Mouse (Mus musculus): ENCODE results near the gene Mrpl14. TPM values are rescaled to one million over a fixed set of nuclear protein-coding genes. Genes with fewer than 3 reads are reported as not detected.

Gene Mrpl14
- polyA plus RNA-seq, 1 experiment from 2014 or later = 110 TPM

- H3K4me2 ChIP-seq (ENCODE audit: low read length) = no peak overlapping the region
- H3K36me3 ChIP-seq (ENCODE audit: control insufficient read depth, insufficient read depth, low read length) = 0 out of 2 replicates have a peak, but pooled peaks cover 7% of the 10 kb centered on the region
- WGBS = 85% methylated on average over 5 of the region's 5 CpGs
- peaks cover 7% of the 10 kb centered on the region for H3K4me1 ChIP-seq (ENCODE audit: control insufficient read depth, insufficient read depth, low read length)
- ATAC-seq (ENCODE audit: low FRiP score, low TSS enrichment) (no peak), DNase-seq (no peak)
- no peak overlapping the region for H3K27ac ChIP-seq (replicated peaks; ENCODE audit: low read depth, low read length)
- no peaks in the 10 kb centered on the region for H3K9me3 ChIP-seq (ENCODE audit: control insufficient read depth, low read length)
- H3K27me3 ChIP-seq (ENCODE audit: control insufficient read depth, insufficient read depth, low read length) = no peaks in the 10 kb centered on the region
- H3K4me3 ChIP-seq (replicated peaks; ENCODE audit: low read depth, low read length) = no peak overlapping the region
- H3K9ac ChIP-seq (replicated peaks; ENCODE audit: low read length) = no peak overlapping the region
Measured at GRCm38 (mm10) chr17:45692159-45692558, 6.0 kb downstream of the Mrpl14 start.

DNA sequence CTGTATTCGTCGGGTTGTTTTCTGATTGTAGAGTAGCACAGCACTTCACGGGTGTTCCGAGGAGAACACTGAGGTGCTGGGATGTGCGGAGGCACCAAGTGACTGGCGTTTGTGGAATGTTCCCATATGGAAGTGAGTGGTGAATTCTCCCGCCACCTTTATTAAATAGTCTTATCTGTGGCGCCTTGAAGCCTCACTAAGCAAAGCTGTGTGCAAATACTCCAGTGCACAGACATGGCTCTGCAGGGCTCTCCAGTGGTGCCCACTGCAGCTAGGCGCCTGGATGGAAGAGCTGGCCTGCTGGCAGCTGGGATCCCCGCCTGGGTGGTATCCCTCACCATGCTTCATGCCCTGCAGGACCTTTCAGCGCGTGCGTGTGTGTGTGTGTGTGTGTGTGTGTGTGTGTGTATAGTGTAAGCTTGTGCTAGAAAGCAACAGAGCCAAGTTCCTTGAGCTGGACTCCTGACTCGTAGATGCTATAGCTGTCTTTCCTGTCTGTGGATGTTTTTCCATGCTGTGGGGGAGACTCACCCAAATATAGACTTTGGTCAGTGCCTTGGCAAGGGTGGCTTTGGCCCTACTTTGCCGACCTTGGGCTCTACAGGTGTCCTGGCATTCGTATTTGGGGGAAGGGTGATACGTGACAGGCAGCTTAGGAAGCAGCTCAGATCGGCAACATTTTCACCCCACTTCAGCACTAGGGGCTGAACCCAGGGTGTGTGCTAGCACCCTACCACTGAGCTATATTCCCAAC is 7.9 kb downstream of the Mrpl14 start:
- ATAC-seq (ENCODE audit: low FRiP score, low TSS enrichment) = no peak
- DNase-seq = no peak
- H3K9ac ChIP-seq (replicated peaks; ENCODE audit: low read length) = no peak overlapping the region

GRCm38 (mm10) chr17:45695227-45696120 is 9.4 kb downstream of the Mrpl14 start:
- WGBS = 81% methylated on average over 23 of the region's 23 CpGs
- no peaks in the 10 kb centered on the region for H3K9me3 ChIP-seq (ENCODE audit: control insufficient read depth, low read length)
- peaks cover 4% of the 10 kb centered on the region; the same call in 1 of the 2 replicates for H3K4me1 ChIP-seq (ENCODE audit: control insufficient read depth, insufficient read depth, low read length)
- no peak overlapping the region for H3K4me2 ChIP-seq (ENCODE audit: low read length)
- H3K9ac ChIP-seq (replicated peaks; ENCODE audit: low read length) = no peak overlapping the region
- DNase-seq = no peak
- no peaks in the 10 kb centered on the region for H3K27me3 ChIP-seq (ENCODE audit: control insufficient read depth, insufficient read depth, low read length)
- H3K27ac ChIP-seq (replicated peaks; ENCODE audit: low read depth, low read length) = no peak overlapping the region
- H3K36me3 ChIP-seq (ENCODE audit: control insufficient read depth, insufficient read depth, low read length) = peaks cover 20% of the 10 kb centered on the region
- H3K4me3 ChIP-seq (replicated peaks; ENCODE audit: low read depth, low read length) = no peak overlapping the region
- ATAC-seq (ENCODE audit: low FRiP score, low TSS enrichment) = no peak

More for the DNA sequence above, 7.9 kb downstream of the Mrpl14 start:
- Histone ChIP-seq H3K27me3 (ENCODE audit: control insufficient read depth, insufficient read depth, low read length) (no peaks in the 10 kb centered on the region), H3K4me2 (ENCODE audit: low read length) (no peak overlapping the region), H3K36me3 (ENCODE audit: control insufficient read depth, insufficient read depth, low read length) (peaks cover 19% of the 10 kb centered on the region), H3K9me3 (ENCODE audit: control insufficient read depth, low read length) (no peaks in the 10 kb centered on the region), H3K4me3 (replicated peaks; ENCODE audit: low read depth, low read length) (no peak overlapping the region), H3K4me1 (ENCODE audit: control insufficient read depth, insufficient read depth, low read length) (no peaks in the 10 kb centered on the region), H3K27ac (replicated peaks; ENCODE audit: low read depth, low read length) (no peak overlapping the region)
- 82% methylated on average over 18 of the region's 18 CpGs for WGBS

- Histone ChIP-seq H3K36me3 (ENCODE audit: control insufficient read depth, insufficient read depth, low read length) (peaks cover 20% of the 10 kb centered on the region), H3K4me2 (ENCODE audit: low read length) (no peak overlapping the region), H3K27me3 (ENCODE audit: control insufficient read depth, insufficient read depth, low read length) (no peaks in the 10 kb centered on the region), H3K9me3 (ENCODE audit: control insufficient read depth, low read length) (no peaks in the 10 kb centered on the region), H3K4me3 (replicated peaks; ENCODE audit: low read depth, low read length) (no peak overlapping the region), H3K27ac (replicated peaks; ENCODE audit: low read depth, low read length) (no peak overlapping the region), H3K9ac (replicated peaks; ENCODE audit: low read length) (no peak overlapping the region), H3K4me1 (ENCODE audit: control insufficient read depth, insufficient read depth, low read length) (peaks cover 7% of the 10 kb centered on the region; the same call in 1 of the 2 replicates)
- no peak for DNase-seq
- ATAC-seq (ENCODE audit: low FRiP score, low TSS enrichment) = no peak
- 90% methylated on average over 9 of the region's 9 CpGs for WGBS
Measured at GRCm38 (mm10) chr17:45696981-45697380, 10.9 kb downstream of the Mrpl14 start.

- 90% methylated on average over 6 of the region's 6 CpGs for WGBS
- DNase-seq = no peak
- H3K4me3 ChIP-seq (replicated peaks; ENCODE audit: low read depth, low read length) = no peak overlapping the region
- H3K4me1 ChIP-seq (ENCODE audit: control insufficient read depth, insufficient read depth, low read length) = peaks cover 7% of the 10 kb centered on the region; the same call in 1 of the 2 replicates
- no peak overlapping the region for H3K9ac ChIP-seq (replicated peaks; ENCODE audit: low read length)
- H3K4me2 ChIP-seq (ENCODE audit: low read length) = no peak overlapping the region
- no peak for ATAC-seq (ENCODE audit: low FRiP score, low TSS enrichment)
- H3K27ac ChIP-seq (replicated peaks; ENCODE audit: low read depth, low read length) = no peak overlapping the region
- no peaks in the 10 kb centered on the region for H3K9me3 ChIP-seq (ENCODE audit: control insufficient read depth, low read length)
- peaks cover 20% of the 10 kb centered on the region for H3K36me3 ChIP-seq (ENCODE audit: control insufficient read depth, insufficient read depth, low read length)
- H3K27me3 ChIP-seq (ENCODE audit: control insufficient read depth, insufficient read depth, low read length) = no peaks in the 10 kb centered on the region
Measured at GRCm38 (mm10) chr17:45698368-45698767, 12.2 kb downstream of the Mrpl14 start.

DNA sequence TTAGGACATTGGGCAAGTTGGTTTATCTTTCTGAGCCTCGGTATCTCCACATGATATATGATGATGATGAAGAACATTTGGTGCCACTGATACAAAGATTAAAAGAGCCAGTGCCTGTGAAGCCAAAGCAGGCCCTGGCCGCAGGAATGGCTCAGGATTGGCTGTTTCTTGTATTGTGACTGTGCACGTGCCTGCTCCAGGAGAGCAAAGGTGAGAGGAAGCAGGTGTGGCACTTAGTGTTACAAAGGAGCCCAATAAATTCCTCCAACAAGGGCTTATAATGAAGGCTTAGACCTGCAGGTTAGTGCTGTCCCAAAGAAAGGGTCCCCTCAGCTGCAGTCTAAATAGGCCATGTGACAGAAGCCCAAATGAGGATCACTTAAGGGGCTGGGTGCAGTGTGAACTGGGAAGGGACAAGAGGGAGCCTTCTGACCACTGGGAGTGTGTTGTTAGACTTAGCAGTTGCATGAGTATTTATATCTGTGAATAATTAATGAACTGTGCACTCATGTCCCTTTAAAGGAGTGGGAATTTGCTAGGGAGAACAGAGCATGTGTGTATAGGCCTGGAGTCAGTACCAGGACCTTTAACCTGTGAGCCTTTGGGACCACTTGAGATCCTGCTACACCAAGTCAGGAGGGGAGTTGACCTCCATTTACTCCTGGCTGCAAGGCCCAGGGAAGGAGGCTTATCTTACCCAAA is 13.1 kb downstream of the Mrpl14 start:
- ATAC-seq (ENCODE audit: low FRiP score, low TSS enrichment) (no peak), DNase-seq (no peak)
- no peaks in the 10 kb centered on the region for H3K27me3 ChIP-seq (ENCODE audit: control insufficient read depth, insufficient read depth, low read length)
- H3K9ac ChIP-seq (replicated peaks; ENCODE audit: low read length) = no peak overlapping the region
- H3K9me3 ChIP-seq (ENCODE audit: control insufficient read depth, low read length) = no peaks in the 10 kb centered on the region
- peaks cover 7% of the 10 kb centered on the region; the same call in 1 of the 2 replicates for H3K4me1 ChIP-seq (ENCODE audit: control insufficient read depth, insufficient read depth, low read length)
- no peak overlapping the region for H3K4me2 ChIP-seq (ENCODE audit: low read length)
- H3K4me3 ChIP-seq (replicated peaks; ENCODE audit: low read depth, low read length) = no peak overlapping the region
- H3K27ac ChIP-seq (replicated peaks; ENCODE audit: low read depth, low read length) = no peak overlapping the region
- peaks cover 20% of the 10 kb centered on the region for H3K36me3 ChIP-seq (ENCODE audit: control insufficient read depth, insufficient read depth, low read length)
- WGBS = 91% methylated on average over 3 of the region's 3 CpGs

DNA sequence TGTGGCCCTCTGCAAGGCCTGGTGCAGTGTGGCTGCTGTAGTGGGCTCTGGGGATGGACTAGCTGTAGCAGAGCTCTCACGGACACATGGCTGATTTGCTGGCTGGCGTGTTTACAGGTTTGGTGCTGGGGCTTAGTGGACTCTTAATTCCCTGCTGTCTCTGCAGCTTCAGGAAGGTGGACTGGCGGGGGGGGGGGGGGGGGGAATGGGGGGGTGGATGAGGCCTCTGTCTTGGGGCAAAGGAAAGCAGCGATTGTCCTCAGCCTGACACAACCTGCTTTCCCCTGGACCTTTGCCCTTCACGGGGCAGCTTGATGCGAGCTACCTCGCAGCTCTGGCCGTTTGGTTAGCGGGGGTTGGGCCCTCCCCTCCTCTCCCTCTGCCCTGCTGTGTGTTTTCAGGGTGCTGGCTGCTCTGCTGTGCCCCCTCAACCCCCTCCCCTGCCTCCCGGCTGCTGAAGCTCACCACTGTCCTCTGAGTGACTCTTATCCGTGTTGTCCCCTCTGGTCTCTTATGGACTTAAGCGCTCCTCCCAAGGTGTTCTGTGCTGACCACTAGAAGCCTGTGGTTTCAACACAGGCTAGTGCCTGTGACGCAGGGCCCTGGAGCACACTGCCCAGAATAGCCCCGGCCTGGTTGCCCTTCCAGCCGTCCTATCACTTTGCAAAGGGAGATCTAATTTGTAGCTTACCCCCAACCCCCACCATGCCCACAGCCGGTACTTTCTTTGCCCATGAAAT is 14.5 kb downstream of the Mrpl14 start:
- 41% methylated on average over 11 of the region's 16 CpGs for WGBS
- Histone ChIP-seq H3K4me3 (replicated peaks; ENCODE audit: low read depth, low read length) (no peak overlapping the region), H3K27ac (replicated peaks; ENCODE audit: low read depth, low read length) (no peak overlapping the region), H3K9me3 (ENCODE audit: control insufficient read depth, low read length) (no peaks in the 10 kb centered on the region), H3K4me1 (ENCODE audit: control insufficient read depth, insufficient read depth, low read length) (peaks cover 7% of the 10 kb centered on the region; the same call in 1 of the 2 replicates), H3K9ac (replicated peaks; ENCODE audit: low read length) (no peak overlapping the region; the same call in 1 of the 2 replicates), H3K27me3 (ENCODE audit: control insufficient read depth, insufficient read depth, low read length) (no peaks in the 10 kb centered on the region), H3K36me3 (ENCODE audit: control insufficient read depth, insufficient read depth, low read length) (peaks cover 20% of the 10 kb centered on the region), H3K4me2 (ENCODE audit: low read length) (no peak overlapping the region)
- no peak for ATAC-seq (ENCODE audit: low FRiP score, low TSS enrichment)
- peak; percentile 12 for DNase-seq

GRCm38 (mm10) chr17:45701236-45701591 is 15.1 kb downstream of the Mrpl14 start:
- H3K9me3 ChIP-seq (ENCODE audit: control insufficient read depth, low read length) = no peaks in the 10 kb centered on the region
- no peak overlapping the region for H3K4me3 ChIP-seq (replicated peaks; ENCODE audit: low read depth, low read length)
- ATAC-seq (ENCODE audit: low FRiP score, low TSS enrichment) = no peak
- H3K9ac ChIP-seq (replicated peaks; ENCODE audit: low read length) = no peak overlapping the region; the same call in 1 of the 2 replicates
- peaks cover 20% of the 10 kb centered on the region for H3K36me3 ChIP-seq (ENCODE audit: control insufficient read depth, insufficient read depth, low read length)
- H3K4me1 ChIP-seq (ENCODE audit: control insufficient read depth, insufficient read depth, low read length) = peaks cover 7% of the 10 kb centered on the region; the same call in 1 of the 2 replicates
- DNase-seq = no peak
- no peak overlapping the region for H3K27ac ChIP-seq (replicated peaks; ENCODE audit: low read depth, low read length)
- WGBS = 66% methylated on average over 9 of the region's 9 CpGs
- H3K4me2 ChIP-seq (ENCODE audit: low read length) = no peak overlapping the region
- no peaks in the 10 kb centered on the region for H3K27me3 ChIP-seq (ENCODE audit: control insufficient read depth, insufficient read depth, low read length)
